Mouse (Mus musculus) small intestine, adult 2 months (tissue): ENCODE data around the gene Ezh1. TPM values are rescaled to one million over a fixed set of nuclear protein-coding genes. Genes with fewer than 3 reads are reported as not detected.
"Not testable (repeated sequence)": the region's sequence is repeated elsewhere in the genome, so short reads cannot be mapped to it uniquely, and the experiment has no call there.

Experiments used
- H3K27ac ChIP-seq: fragments of 200-500 bp; 2 replicates; pipeline ENCODE4 v1.5.1; 2012; ENCODE audit warnings: low read depth, low read length, control low read depth, inconsistent platforms; ENCODE audit not compliant: insufficient read depth
- H3K27me3 ChIP-seq: fragments of 200-500 bp; 2 replicates; pipeline ENCODE4 v1.6.1; 2012; ENCODE audit warnings: mild to moderate bottlenecking, moderate library complexity, low read length, inconsistent platforms; ENCODE audit not compliant: control insufficient read depth, insufficient read depth
- H3K36me3 ChIP-seq: fragments of 200-500 bp; 2 replicates; pipeline ENCODE4 v1.6.1; 2012; ENCODE audit warnings: mild to moderate bottlenecking, low read length, control low read depth, inconsistent platforms; ENCODE audit not compliant: control insufficient read depth, insufficient read depth
- H3K4me1 ChIP-seq: fragments of 200-500 bp; 2 replicates; pipeline ENCODE4 v1.6.1; 2012; ENCODE audit warnings: low read length, inconsistent platforms, mixed read lengths; ENCODE audit not compliant: control insufficient read depth, insufficient read depth, insufficient read length
- H3K4me3 ChIP-seq: fragments of 200-500 bp; 2 replicates; pipeline ENCODE4 v1.5.1; 2012; ENCODE audit warnings: low read depth, mild to moderate bottlenecking, control low read depth, inconsistent platforms, low read length, moderate library complexity
- CTCF ChIP-seq: fragments of 200-500 bp; IDR thresholded peaks from 2 replicates; pipeline ENCODE4 v1.5.1; 2012; ENCODE audit warnings: low read depth, mild to moderate bottlenecking, control low read depth, inconsistent platforms, low read length, moderate library complexity, mixed read lengths; ENCODE audit not compliant: insufficient replicate concordance, insufficient read length; ENCODE audit errors: extremely low read depth
- POLR2A ChIP-seq: fragments of 200-500 bp; IDR thresholded peaks from 2 replicates; pipeline ENCODE4 v1.6.1; 2012; ENCODE audit warnings: low read depth, mild to moderate bottlenecking, control low read depth, inconsistent platforms, low read length, moderate library complexity
- WGBS: fragments of 180-500 bp; shearing (Covaris S2); methylation state at CpG from one replicate; pipeline ENCODE4 v1.1.7; 2018; 5-methylcytosine and 5-hydroxymethylcytosine counted together
- polyA plus RNA-seq: library from polyadenylated mRNA; depleted of rRNA; stranded (reverse); fragments of >200 nt; gene quantifications from 2 replicates; pipeline ENCODE4 v1.2.3, GENCODE M21; 2012

Gene Ezh1
- polyA plus RNA-seq, 1 experiment, result 20.0 TPM

DNA sequence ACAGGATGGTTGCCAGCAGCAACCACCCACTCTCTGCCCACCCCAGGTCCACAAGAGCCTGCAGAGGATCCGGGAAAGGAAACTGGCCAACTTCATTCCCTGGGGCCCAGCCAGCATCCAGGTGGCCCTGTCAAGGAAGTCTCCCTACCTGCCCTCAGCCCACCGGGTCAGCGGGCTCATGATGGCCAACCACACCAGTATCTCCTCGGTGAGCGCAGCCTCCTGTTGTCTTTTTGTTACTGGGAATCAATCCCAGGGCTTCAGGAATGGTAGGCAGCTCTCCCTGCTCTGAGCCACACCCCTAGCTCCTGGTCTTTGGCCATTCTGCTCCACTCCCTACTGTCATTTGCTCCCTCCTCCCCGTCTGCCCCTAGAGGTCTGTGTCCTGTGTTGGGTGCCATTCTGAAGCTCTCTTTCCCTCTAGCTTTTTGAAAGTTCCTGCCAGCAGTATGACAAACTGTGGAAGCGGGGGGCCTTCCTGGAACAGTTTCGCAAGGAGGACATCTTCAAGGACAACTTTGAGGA is 65.2 kb downstream of the Ezh1 start:
- peaks cover 40% of the 10 kb centered on the region for H3K36me3 ChIP-seq
- H3K27ac ChIP-seq, H3K27me3 ChIP-seq, H3K4me3 ChIP-seq: not testable (repeated sequence)
- peak; percentile 6; the same call in 1 of the 2 replicates for TF ChIP-seq CTCF
- 75% methylated on average over 8 of the region's 8 CpGs for WGBS
- peaks cover 27% of the 10 kb centered on the region for H3K4me1 ChIP-seq

DNA sequence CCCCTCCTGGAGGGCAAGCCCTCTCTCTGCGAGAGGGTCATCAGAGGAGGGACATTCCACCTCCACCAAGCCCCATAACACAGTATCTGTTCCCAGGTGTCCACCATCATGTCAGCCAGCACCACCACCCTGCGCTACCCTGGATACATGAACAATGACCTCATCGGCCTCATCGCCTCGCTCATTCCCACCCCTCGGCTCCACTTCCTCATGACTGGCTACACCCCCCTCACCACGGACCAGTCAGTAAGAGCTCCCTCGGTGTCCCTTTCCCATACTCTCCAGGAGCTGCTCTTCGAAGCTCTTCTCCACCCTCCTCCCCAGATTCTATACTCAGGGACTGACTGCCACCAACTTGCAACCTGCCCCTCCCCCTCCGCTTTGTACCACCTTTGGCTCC is 66.1 kb downstream of the Ezh1 start:
- H3K27ac ChIP-seq, H3K27me3 ChIP-seq, H3K4me3 ChIP-seq: not testable (repeated sequence)
- H3K36me3 ChIP-seq, result peaks cover 35% of the 10 kb centered on the region
- whole genome bisulfite sequencing, result 78% methylated on average over 10 of the region's 10 CpGs
- H3K4me1 ChIP-seq, result peaks cover 32% of the 10 kb centered on the region

DNA sequence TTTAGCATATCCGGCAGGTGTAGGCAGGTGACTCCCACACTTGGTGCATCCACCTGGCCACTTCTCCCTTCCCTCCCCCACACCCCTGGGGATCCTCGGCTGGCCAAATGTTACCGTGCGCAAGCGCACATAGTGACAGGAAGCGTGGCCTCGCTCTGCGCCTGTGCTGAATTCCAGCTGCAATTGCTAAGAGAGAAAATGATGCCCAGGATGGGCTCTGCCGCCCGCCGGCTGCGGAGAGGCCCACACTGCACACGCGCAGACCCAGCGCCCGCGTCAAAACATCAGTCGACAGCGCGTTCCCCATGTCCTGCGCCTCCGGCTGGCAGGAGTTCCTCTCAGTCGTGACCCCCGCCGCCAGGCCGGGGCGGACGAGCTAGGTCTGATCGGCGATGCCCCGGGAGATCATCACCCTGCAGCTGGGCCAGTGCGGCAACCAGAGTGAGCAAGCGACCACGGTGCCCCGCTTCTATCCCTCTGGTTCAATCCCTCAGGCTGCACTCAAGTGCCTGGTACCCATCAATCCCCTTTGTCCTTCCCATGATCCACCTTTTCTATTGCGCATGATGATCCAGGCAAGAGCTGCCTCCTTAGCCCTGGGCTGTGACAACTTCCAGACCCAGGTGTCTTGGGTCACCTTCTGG is 70.4 kb downstream of the Ezh1 start, which contains the start of gene Tubg2:
Gene Tubg2 (plus strand): TSS at position 180 of the 644 bp plus-strand sequence.
- peak within 1 kb of the TSS; percentile 70 for H3K4me3 ChIP-seq
- WGBS, result 4% methylated on average over 36 of the region's 36 CpGs
- no peak for TF ChIP-seq CTCF
- TF ChIP-seq POLR2A, result no peak
- H3K36me3 ChIP-seq, result no peaks in the 10 kb centered on the region
- H3K27me3 ChIP-seq, result no peaks in the 10 kb centered on the region
- H3K4me1 ChIP-seq, result peaks cover 10% of the 10 kb centered on the region
- peak within 1 kb of the TSS; percentile 29 for H3K27ac ChIP-seq

DNA sequence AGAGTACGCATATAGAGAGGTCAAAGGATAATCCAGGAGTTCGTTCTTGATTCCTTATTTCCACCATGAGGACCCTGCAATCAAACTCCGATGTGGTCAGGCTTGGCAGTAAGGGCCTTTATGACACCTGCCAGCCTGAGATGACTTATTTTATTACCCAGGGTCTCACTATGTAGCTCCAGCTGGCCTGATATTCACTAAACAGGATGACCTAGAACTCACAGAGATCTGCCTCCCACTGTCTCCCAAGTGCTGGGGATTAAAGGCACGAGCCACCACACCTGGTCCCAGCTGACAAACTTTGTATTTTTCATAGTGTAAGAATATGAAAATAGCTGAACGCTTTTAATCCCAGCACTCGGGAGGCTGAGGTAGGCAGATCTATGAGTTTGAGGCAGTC is 71.1 kb downstream of the Ezh1 start:
- Histone ChIP-seq H3K4me3 (no peak overlapping the region), H3K27ac (no peak overlapping the region), H3K4me1 (peaks cover 10% of the 10 kb centered on the region), H3K27me3 (no peaks in the 10 kb centered on the region), H3K36me3 (no peaks in the 10 kb centered on the region)
- WGBS, result 69% methylated on average over 6 of the region's 6 CpGs
- TF ChIP-seq CTCF, result no peak
- TF ChIP-seq POLR2A, result no peak

DNA sequence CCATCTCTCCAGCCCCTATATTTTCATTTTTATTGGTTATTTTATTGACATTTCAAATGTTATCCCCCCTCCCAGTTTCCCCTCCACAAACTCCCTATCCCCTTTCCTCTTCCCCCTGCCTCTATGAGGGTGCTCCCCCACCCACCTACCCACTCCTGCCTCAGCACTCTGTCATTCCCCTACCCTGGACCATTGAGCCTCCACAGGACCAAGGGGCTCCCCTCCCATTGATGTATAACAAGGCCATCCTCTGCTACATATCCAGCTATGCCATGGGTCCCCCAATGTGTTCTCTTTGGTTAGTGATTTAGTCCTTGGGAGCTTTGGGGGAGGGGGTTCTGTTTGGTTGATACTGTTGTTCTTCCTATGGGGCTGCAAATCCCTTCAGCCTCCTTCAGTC is 71.6 kb downstream of the Ezh1 start:
- H3K27me3 ChIP-seq, result no peaks in the 10 kb centered on the region
- TF ChIP-seq CTCF, result no peak
- no peak for TF ChIP-seq POLR2A
- no peak overlapping the region for H3K27ac ChIP-seq
- H3K36me3 ChIP-seq, result no peaks in the 10 kb centered on the region
- peaks cover 10% of the 10 kb centered on the region for H3K4me1 ChIP-seq
- H3K4me3 ChIP-seq, result no peak overlapping the region

DNA sequence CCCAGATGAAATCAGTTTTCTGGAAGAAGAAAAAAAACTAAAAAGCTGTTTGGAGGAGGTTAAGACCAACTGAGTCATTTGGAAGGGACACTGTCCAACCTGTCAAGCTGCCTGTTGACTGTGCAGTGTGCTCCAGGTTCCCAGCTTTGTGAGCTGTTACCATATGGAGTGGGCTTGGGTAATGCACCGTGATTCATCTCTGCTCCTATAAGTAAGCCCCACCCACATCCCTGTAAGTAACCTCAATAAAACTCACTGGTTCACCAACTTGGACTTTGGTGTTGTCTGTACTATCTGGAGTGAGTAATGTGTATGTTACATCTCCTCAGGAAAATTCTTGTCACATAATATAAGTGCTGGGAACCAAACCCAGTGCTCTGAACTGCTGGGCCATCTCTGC is 73.4 kb downstream of the Ezh1 start:
- Histone ChIP-seq H3K4me1 (peaks cover 10% of the 10 kb centered on the region), H3K27me3 (no peaks in the 10 kb centered on the region), H3K4me3 (no peak overlapping the region), H3K27ac (peak overlapping the region; percentile 69), H3K36me3 (no peaks in the 10 kb centered on the region)
- 38% methylated on average over 1 of the region's 1 CpGs for WGBS
- TF ChIP-seq CTCF (no peak), POLR2A (no peak)

DNA sequence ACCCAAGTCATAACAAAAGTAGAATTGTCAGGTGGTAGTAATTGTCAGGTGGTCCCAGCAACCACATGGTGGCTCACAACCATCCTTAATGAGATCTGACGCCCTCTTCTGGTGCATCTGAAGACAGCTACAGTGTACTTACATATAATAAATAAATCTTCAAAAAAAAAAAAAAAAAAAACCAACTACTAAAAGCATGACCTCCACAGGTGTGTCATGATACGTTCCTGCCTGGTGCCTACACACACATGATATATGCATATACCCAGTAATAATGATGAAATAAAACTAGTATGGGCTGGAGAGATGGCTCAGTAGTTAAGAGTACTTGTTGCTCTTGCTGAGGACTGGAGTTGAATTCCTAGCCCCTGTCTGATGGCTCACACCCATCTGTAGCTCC is 75.2 kb downstream of the Ezh1 start:
- Histone ChIP-seq H3K36me3 (no peaks in the 10 kb centered on the region), H3K27me3 (no peaks in the 10 kb centered on the region), H3K4me1 (peaks cover 9% of the 10 kb centered on the region), H3K27ac (no peak overlapping the region), H3K4me3 (no peak overlapping the region)
- no peak for TF ChIP-seq CTCF
- TF ChIP-seq POLR2A, result no peak
- 61% methylated on average over 2 of the region's 2 CpGs for WGBS
